Mouse (Mus musculus) midbrain, embryonic 14.5 days (tissue): ENCODE results near the gene Vmn1r205. TPM values are rescaled to one million over a fixed set of nuclear protein-coding genes. Genes with fewer than 3 reads are reported as not detected.
"Not testable (repeated sequence)": the region's sequence is repeated elsewhere in the genome, so short reads cannot be mapped to it uniquely, and the experiment has no call there.

Experiments used
- ATAC-seq: fragments of 200-750 bp; cut with Nextera tagmentation; 2 replicates; pipeline ENCODE4 v1.8.0; 2017; ENCODE audit warnings: moderate number of reproducible peaks, moderate library complexity; ENCODE audit not compliant: low FRiP score, low TSS enrichment
- DNase-seq: peaks from one replicate; pipeline ENCODE4 v3.0.0-alpha.2; 2015
- H3K27ac ChIP-seq: fragments of 300-500 bp; sonication (generic); replicated peaks from 2 replicates; pipeline ENCODE4 v1.5.1; 2014; ENCODE audit warnings: mild to moderate bottlenecking, low read depth, low read length, moderate library complexity
- H3K27me3 ChIP-seq: fragments of 300-500 bp; sonication (generic); 2 replicates; pipeline ENCODE4 v1.6.1; 2014; ENCODE audit warnings: low read length, control low read depth, mixed read lengths; ENCODE audit not compliant: control insufficient read depth, insufficient read depth
- H3K36me3 ChIP-seq: fragments of 300-500 bp; sonication (generic); 2 replicates; pipeline ENCODE4 v1.6.1; 2014; ENCODE audit warnings: low read length, control low read depth; ENCODE audit not compliant: control insufficient read depth, insufficient read depth
- H3K4me1 ChIP-seq: fragments of 300-500 bp; sonication (generic); 2 replicates; pipeline ENCODE4 v1.6.1; 2014; ENCODE audit warnings: mild to moderate bottlenecking, antibody characterized with exemption, low read length, control low read depth; ENCODE audit not compliant: control insufficient read depth, insufficient read depth
- H3K4me2 ChIP-seq: fragments of 300-500 bp; sonication (generic); 2 replicates; pipeline ENCODE4 v1.6.1; 2014; ENCODE audit warnings: mild to moderate bottlenecking, low read length, moderate library complexity
- H3K4me3 ChIP-seq: fragments of 300-500 bp; sonication (generic); replicated peaks from 2 replicates; pipeline ENCODE4 v1.5.1; 2014; ENCODE audit warnings: low read depth, low read length
- H3K9ac ChIP-seq: fragments of 300-500 bp; sonication (generic); replicated peaks from 2 replicates; pipeline ENCODE4 v1.6.1; 2014; ENCODE audit warnings: mild to moderate bottlenecking, low read length, moderate library complexity
- H3K9me3 ChIP-seq: fragments of 300-500 bp; sonication (generic); 2 replicates; pipeline ENCODE4 v1.6.1; 2016; ENCODE audit warnings: low read length, control low read depth, mixed read lengths; ENCODE audit not compliant: control insufficient read depth
- WGBS: fragments of 180-500 bp; shearing (Covaris S2); extraction: QIAGEN DNeasy Blood & Tissue Kit; methylation state at CpG from one replicate; pipeline ENCODE4 v1.1.7; 2014; 5-methylcytosine and 5-hydroxymethylcytosine counted together
- polyA plus RNA-seq: library from polyadenylated mRNA; unstranded; fragments of >200 nt; fragmentation: Nextera tagmentation; extraction: Ambion mirVana; gene quantifications from 2 replicates; pipeline ENCODE4 v1.2.1, GENCODE M21; 2014

Gene Vmn1r205
- polyA plus RNA-seq: not detected in 2 replicates

GRCm38 (mm10) chr13:22592900-22593299 is at the start of gene Vmn1r205:
Gene Vmn1r205, minus strand, starts transcription at chr13:22593000.
- Histone ChIP-seq H3K27ac (no peak within 1 kb of the TSS), H3K4me2 (no peak within 1 kb of the TSS), H3K4me1 (no peaks in the 10 kb centered on the region), H3K36me3 (no peaks in the 10 kb centered on the region), H3K4me3 (no peak within 1 kb of the TSS), H3K9me3 (no peaks in the 10 kb centered on the region), H3K9ac (no peak within 1 kb of the TSS), H3K27me3 (no peaks in the 10 kb centered on the region)
- ATAC-seq (no peak), DNase-seq (no peak)
- WGBS: 85% methylated on average over 3 of the region's 3 CpGs

GRCm38 (mm10) chr13:22624151-22624550 is 31.4 kb upstream of the Vmn1r205 start, which contains the start of gene Vmn1r206:
Gene Vmn1r206, minus strand, starts transcription at chr13:22624251.
- not testable (repeated sequence) for H3K36me3 ChIP-seq, H3K27me3 ChIP-seq, H3K9me3 ChIP-seq

GRCm38 (mm10) chr13:22583336-22583735 is 9.5 kb downstream of the Vmn1r205 start:
- not testable (repeated sequence) for ATAC-seq

More at GRCm38 (mm10) chr13:22624151-22624550, 31.4 kb upstream of the Vmn1r205 start, which contains the start of gene Vmn1r206:
- not testable (repeated sequence) for ATAC-seq, H3K4me2 ChIP-seq, DNase-seq, H3K27ac ChIP-seq, H3K9ac ChIP-seq, H3K4me3 ChIP-seq, H3K4me1 ChIP-seq

GRCm38 (mm10) chr13:22574911-22575310 is 17.9 kb downstream of the Vmn1r205 start:
- ATAC-seq, H3K4me1 ChIP-seq, H3K27me3 ChIP-seq, H3K27ac ChIP-seq, H3K9me3 ChIP-seq, H3K4me2 ChIP-seq, H3K4me3 ChIP-seq, DNase-seq, H3K36me3 ChIP-seq, H3K9ac ChIP-seq: not testable (repeated sequence)
- WGBS: 83% methylated on average over 3 of the region's 3 CpGs

More at GRCm38 (mm10) chr13:22583336-22583735, 9.5 kb downstream of the Vmn1r205 start:
- not testable (repeated sequence) for H3K9ac ChIP-seq, H3K27me3 ChIP-seq, H3K27ac ChIP-seq, DNase-seq, H3K4me3 ChIP-seq, H3K36me3 ChIP-seq, H3K4me1 ChIP-seq, H3K4me2 ChIP-seq, H3K9me3 ChIP-seq
- 87% methylated on average over 14 of the region's 14 CpGs for WGBS

GRCm38 (mm10) chr13:22552898-22553297 is 39.9 kb downstream of the Vmn1r205 start, which contains the start of gene Vmn1r204:
Gene Vmn1r204, plus strand, starts transcription at chr13:22553198.
- not testable (repeated sequence) for H3K4me1 ChIP-seq, ATAC-seq, H3K27ac ChIP-seq, H3K36me3 ChIP-seq, H3K4me2 ChIP-seq, H3K4me3 ChIP-seq, H3K9me3 ChIP-seq, DNase-seq, H3K9ac ChIP-seq, H3K27me3 ChIP-seq
- 63% methylated on average over 1 of the region's 1 CpGs for WGBS

Other genes starting within 250 kb of the Vmn1r205 start
- not detected in 2 replicates for gene Vmn1r198, start 242.6 kb downstream of the Vmn1r205 start, polyA plus RNA-seq
- gene Vmn1r199, start 213.2 kb downstream of the Vmn1r205 start, polyA plus RNA-seq: not detected in 2 replicates
- 0.20 TPM in 1 of 2 replicates, not detected in the other for gene Vmn1r200, start 202.6 kb downstream of the Vmn1r205 start, polyA plus RNA-seq
- gene Vmn1r201, start 121.1 kb downstream of the Vmn1r205 start, polyA plus RNA-seq: not detected in 2 replicates
- not detected in 2 replicates for gene Vmn1r202, start 87.6 kb downstream of the Vmn1r205 start, polyA plus RNA-seq
- not detected in 2 replicates for gene Vmn1r203, start 74.9 kb downstream of the Vmn1r205 start, polyA plus RNA-seq
- gene Vmn1r204, start 39.8 kb downstream of the Vmn1r205 start, polyA plus RNA-seq: not detected in 2 replicates
- not detected in 2 replicates for gene Vmn1r206, start 31.3 kb upstream of the Vmn1r205 start, polyA plus RNA-seq
- gene Vmn1r207-ps, start 136.6 kb upstream of the Vmn1r205 start, polyA plus RNA-seq: not detected in 2 replicates
- gene Vmn1r208, start 184.4 kb upstream of the Vmn1r205 start, polyA plus RNA-seq: not detected in 2 replicates
- not detected in 2 replicates for gene Vmn1r209, start 216.7 kb upstream of the Vmn1r205 start, polyA plus RNA-seq
- gene Vmn1r210, start 238.3 kb upstream of the Vmn1r205 start, polyA plus RNA-seq: not detected in 2 replicates